ENCODE assay signal across 8 mouse cellular contexts in the genomic region with DNA sequence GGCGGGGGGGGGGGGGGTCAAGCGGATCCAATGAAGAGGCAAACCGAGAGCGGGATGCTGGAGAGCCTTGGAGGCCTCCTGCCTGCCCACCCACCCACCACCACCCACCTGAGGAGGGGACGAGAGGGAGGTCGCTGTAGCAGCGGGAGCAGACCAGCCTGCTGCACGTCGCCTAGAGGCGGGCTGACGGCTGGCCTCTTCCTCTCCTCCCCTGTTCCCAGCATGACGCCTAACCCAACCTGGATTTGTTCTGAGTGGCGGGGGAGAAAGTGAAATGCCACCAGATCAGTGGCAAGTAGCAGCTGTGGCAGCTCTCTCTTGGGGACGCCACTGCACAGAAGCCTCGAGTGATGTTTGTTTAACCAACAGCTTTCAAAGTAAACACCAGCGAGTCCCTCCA. TPM values are rescaled to one million over a fixed set of nuclear protein-coding genes. Genes with fewer than 3 reads are reported as not detected.
DNase-seq lines count a peak whose midpoint lies in the region; ATAC-seq and TF ChIP-seq lines count a peak whose summit lies in the region.

No protein-coding gene starts in this region.

- H3K9me3 ChIP-seq in lung, embryonic 14.5 days (ENCODE audit: low read depth, low read length): no peaks in the 10 kb centered on the region
- H3K9me3 ChIP-seq in limb, embryonic 11.5 days (ENCODE audit: control insufficient read depth, low read length): no peaks in the 10 kb centered on the region
- no peaks in the 10 kb centered on the region for H3K9me3 ChIP-seq in neural tube, embryonic 12.5 days

- peak; percentile 33 to 36 for DNase-seq in cerebellum, postnatal 10 days
- no peak for DNase-seq in cerebellum, adult 11 months
- DNase-seq in lung, embryonic 14.5 days: peak; percentile 41
- DNase-seq in lung, postnatal 4 days: no peak
- DNase-seq in limb, embryonic 11.5 days (ENCODE audit: low spot score): peak; percentile 67
- DNase-seq in left cerebral cortex, adult 2 months (ENCODE audit: extremely low spot score in 1 of 2, low spot score in 2 of 2): no peak
- DNase-seq in left cerebral cortex, postnatal 4 days: no peak

- peaks cover 82% of the 10 kb centered on the region for H3K27me3 ChIP-seq in lung, embryonic 14.5 days (ENCODE audit: insufficient read depth, low read length)
- H3K27me3 ChIP-seq in limb, embryonic 11.5 days (ENCODE audit: control insufficient read depth, insufficient read depth, low read length): peaks cover 53% of the 10 kb centered on the region
- peaks cover 48% of the 10 kb centered on the region for H3K27me3 ChIP-seq in neural tube, embryonic 12.5 days (replicated peaks)

- intact Hi-C loops in left cerebral cortex, adult 2 months (cut with DNase I): no loop called here
- intact Hi-C loops in left cerebral cortex, postnatal 4 days (cut with DNase I): loop anchor here (10.0 kb wide), 1 partner anchor 621 kb away; no protein-coding TSS in a partner anchor

- H3K27ac ChIP-seq in lung, embryonic 14.5 days (ENCODE audit: low read depth): no peak overlapping the region
- H3K27ac ChIP-seq in limb, embryonic 11.5 days (replicated peaks; ENCODE audit: low read depth, low read length): no peak overlapping the region
- H3K27ac ChIP-seq in neural tube, embryonic 12.5 days: no peak overlapping the region
- H3K27ac ChIP-seq in left cerebral cortex, adult 2 months: no peak overlapping the region

- no peak overlapping the region for H3K9ac ChIP-seq in lung, embryonic 14.5 days
- no peak overlapping the region for H3K9ac ChIP-seq in limb, embryonic 11.5 days (ENCODE audit: low read length)
- no peak overlapping the region for H3K9ac ChIP-seq in neural tube, embryonic 12.5 days

- TF ChIP-seq CTCF in lung, embryonic 14.5 days (IDR thresholded peaks at IDR 0.05; ENCODE audit: low read depth): no peak
- TF ChIP-seq CTCF in left cerebral cortex, adult 2 months (IDR thresholded peaks at IDR 0.05): no peak

- 0% methylated on average over 13 of the region's 16 CpGs for WGBS in lung, embryonic 14.5 days
- 0% methylated on average over 13 of the region's 16 CpGs for WGBS in limb, embryonic 11.5 days
- WGBS in neural tube, embryonic 12.5 days: under 1% methylated on average over 15 of the region's 16 CpGs

- no peaks in the 10 kb centered on the region for H3K36me3 ChIP-seq in lung, embryonic 14.5 days (ENCODE audit: insufficient read depth)
- H3K36me3 ChIP-seq in limb, embryonic 11.5 days (ENCODE audit: control insufficient read depth, insufficient read depth, low read length): no peaks in the 10 kb centered on the region
- no peaks in the 10 kb centered on the region for H3K36me3 ChIP-seq in neural tube, embryonic 12.5 days

- H3K4me1 ChIP-seq in lung, embryonic 14.5 days (ENCODE audit: insufficient read depth): peaks cover 6% of the 10 kb centered on the region; the same call in 1 of the 2 replicates
- peaks cover 29% of the 10 kb centered on the region for H3K4me1 ChIP-seq in limb, embryonic 11.5 days (ENCODE audit: control insufficient read depth, insufficient read depth, low read length)
- H3K4me1 ChIP-seq in neural tube, embryonic 12.5 days: peaks cover 41% of the 10 kb centered on the region

- ATAC-seq in lung, embryonic 14.5 days (ENCODE audit: insufficient read depth): no peak
- 0 out of 2 replicates have a peak, but pooled peaks have one; percentile 49 for ATAC-seq in limb, embryonic 11.5 days (ENCODE audit: insufficient number of reproducible peaks, low FRiP score, low TSS enrichment, low read depth)
- no peak for ATAC-seq in neural tube, embryonic 12.5 days (ENCODE audit: low FRiP score, low read depth)

- peak overlapping the region; percentile 23; the same call in 1 of the 2 replicates for H3K4me3 ChIP-seq in lung, embryonic 14.5 days (ENCODE audit: low read depth, low read length)
- 0 out of 2 replicates have a peak overlapping the region, but pooled peaks have one; percentile 2 for H3K4me3 ChIP-seq in limb, embryonic 11.5 days (ENCODE audit: low read depth, low read length)
- no peak overlapping the region for H3K4me3 ChIP-seq in neural tube, embryonic 12.5 days
- no peak overlapping the region for H3K4me3 ChIP-seq in left cerebral cortex, adult 2 months

- peak overlapping the region; percentile 43; the same call in 1 of the 2 replicates for H3K4me2 ChIP-seq in lung, embryonic 14.5 days
- H3K4me2 ChIP-seq in limb, embryonic 11.5 days (ENCODE audit: low read depth, severe bottlenecking): peak overlapping the region; percentile 35
- peak overlapping the region; percentile 83 for H3K4me2 ChIP-seq in neural tube, embryonic 12.5 days (replicated peaks)

RNA-seq across cellular contexts. Expression of gene Prox1, which starts 3.1 kb away (rescaled TPM):
- 2.0 and 2.4 TPM in 2 replicates for polyA plus RNA-seq in lung, embryonic 14.5 days (2014; fragmentation: Nextera tagmentation; extraction: Ambion mirVana)
- 1.1 and 1.2 TPM in 2 replicates for polyA plus RNA-seq in limb, embryonic 11.5 days (2014; fragmentation: Nextera tagmentation; extraction: Ambion mirVana)
- polyA plus RNA-seq in neural tube, embryonic 12.5 days (2016; fragmentation: Nextera tagmentation; extraction: Ambion mirVana): 17.7 and 18.6 TPM in 2 replicates
- total RNA-seq in left cerebral cortex, adult 2 months (2021): 1 to 10 TPM; 7.3 to 7.4 TPM
- total RNA-seq in left cerebral cortex, postnatal 4 days (2021): 10 to 100 TPM; 11.6 to 16.3 TPM

Comparison
In these comparisons a context has a peak if more than half of its experiments do, and no peak if none do; other contexts are left out.
1. DNase-seq: peak in cerebellum, postnatal 10 days (2 of 2), lung, embryonic 14.5 days (single experiment) and limb, embryonic 11.5 days (single experiment); none in cerebellum, adult 11 months (single experiment), lung, postnatal 4 days (0 of 2), left cerebral cortex, adult 2 months (0 of 2) and left cerebral cortex, postnatal 4 days (single experiment).
2. H3K4me3 ChIP-seq: peak in lung, embryonic 14.5 days (single experiment) and limb, embryonic 11.5 days (single experiment); none in neural tube, embryonic 12.5 days (single experiment) and left cerebral cortex, adult 2 months (single experiment).
3. Peak in every context shown above with its lines, with median percentiles within 50 percentile points of each other: H3K4me2 ChIP-seq.